Mouse (Mus musculus): ENCODE measurements at regions not wholly inside any gene's neighbourhood (a gene's known extent, or its start where the extent isn't known, plus 50 kb on each side); places are given as distances from the start of the nearest gene placed in this dataset.

DNA sequence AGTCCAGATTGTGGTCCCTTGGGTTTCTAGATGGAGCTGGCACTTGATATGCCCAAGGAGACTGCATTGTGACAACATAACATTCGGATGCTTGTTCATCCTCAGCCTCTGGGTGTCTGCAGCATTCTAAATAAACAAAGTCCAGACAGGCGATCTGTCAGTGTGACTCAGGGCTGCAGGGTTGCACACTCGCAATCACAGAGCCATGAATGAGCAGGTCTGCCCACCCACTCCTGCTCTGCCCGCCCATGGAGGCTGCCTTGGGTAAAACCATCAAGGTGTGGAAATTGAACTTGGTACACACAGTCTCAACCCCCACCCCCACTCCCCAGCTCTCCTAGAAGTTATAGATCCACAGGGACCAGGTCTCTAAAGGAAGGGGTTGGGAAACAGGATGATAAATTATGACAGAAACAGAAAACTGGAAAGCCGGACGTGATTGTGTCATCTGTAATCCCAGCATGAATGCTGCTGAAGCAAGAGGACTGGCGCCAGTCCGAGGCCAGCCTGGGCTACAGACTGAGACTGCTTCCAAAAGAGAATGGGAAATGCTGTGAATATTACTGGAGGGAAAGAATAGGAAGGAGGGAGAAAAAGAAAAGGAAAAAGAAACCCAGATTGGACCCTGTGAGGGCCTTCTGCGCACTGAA, 84.3 kb upstream of the Habp2 start:
- no peak for TF ChIP-seq CTCF (IDR thresholded peaks at IDR 0.05; ENCODE audit: control insufficient read depth, insufficient read depth, insufficient read length)
- no peak for TF ChIP-seq USF1 (IDR thresholded peaks at IDR 0.05; ENCODE audit: low read depth)
- no peak for TF ChIP-seq MYOG (IDR thresholded peaks at IDR 0.05; ENCODE audit: control insufficient read depth, extremely low read depth, insufficient read length)
- TF ChIP-seq MAX (IDR thresholded peaks at IDR 0.05), result no peak
